Mouse (Mus musculus): Measurements from ENCODE around the gene Cpt1a. TPM values are rescaled to one million over a fixed set of nuclear protein-coding genes. Genes with fewer than 3 reads are reported as not detected.

Cpt1a gene
- polyA plus RNA-seq, 1 experiment from 2014 or later, result 7.0 TPM

DNA sequence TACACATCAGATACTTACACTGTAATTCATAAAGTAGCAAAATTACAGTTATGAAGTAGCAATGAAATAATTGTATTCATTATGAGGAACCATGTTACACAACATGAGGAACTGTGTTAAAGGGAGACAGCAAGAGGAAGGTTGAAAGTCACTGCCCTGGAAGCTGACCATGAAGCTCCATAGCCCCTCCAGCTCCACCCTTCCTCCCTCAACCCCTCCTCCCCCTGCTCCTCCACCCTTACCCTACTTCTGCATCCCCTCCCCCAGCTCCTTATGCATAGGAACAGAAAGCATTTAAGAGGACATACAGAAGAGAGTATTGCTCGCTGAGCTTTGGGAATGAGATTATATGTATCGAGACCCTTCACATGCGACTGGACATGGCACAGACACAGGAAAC, 56.5 kb downstream of the Cpt1a start:
- Histone ChIP-seq H3K4me3 (no peak overlapping the region), H3K4me1 (peaks cover 7% of the 10 kb centered on the region), H3K9me3 (replicated peaks) (no peaks in the 10 kb centered on the region), H3K27me3 (replicated peaks) (no peaks in the 10 kb centered on the region), H3K4me2 (no peak overlapping the region), H3K9ac (no peak overlapping the region), H3K36me3 (peaks cover 42% of the 10 kb centered on the region), H3K27ac (no peak overlapping the region)
- ATAC-seq, result no peak
- WGBS (ENCODE audit: insufficient replicate concordance), result 90% methylated on average over 3 of the region's 3 CpGs

- no peak for ATAC-seq
- 41% methylated on average over 6 of the region's 6 CpGs for WGBS (ENCODE audit: insufficient replicate concordance)
- H3K4me2 ChIP-seq, result peak overlapping the region; percentile 90; the same call in 1 of the 2 replicates
- peaks cover 36% of the 10 kb centered on the region for H3K4me1 ChIP-seq
- no peak overlapping the region for H3K4me3 ChIP-seq
- H3K9me3 ChIP-seq (replicated peaks), result 0 out of 2 replicates have a peak, but pooled peaks cover 5% of the 10 kb centered on the region
- no peak overlapping the region for H3K9ac ChIP-seq
- H3K36me3 ChIP-seq, result peaks cover 12% of the 10 kb centered on the region; the same call in 1 of the 2 replicates
- no peaks in the 10 kb centered on the region for H3K27me3 ChIP-seq (replicated peaks)
- no peak overlapping the region for H3K27ac ChIP-seq
These were observed 65.9 kb downstream of the Cpt1a start for GRCm38 (mm10) chr19:3388061-3388460.

DNA sequence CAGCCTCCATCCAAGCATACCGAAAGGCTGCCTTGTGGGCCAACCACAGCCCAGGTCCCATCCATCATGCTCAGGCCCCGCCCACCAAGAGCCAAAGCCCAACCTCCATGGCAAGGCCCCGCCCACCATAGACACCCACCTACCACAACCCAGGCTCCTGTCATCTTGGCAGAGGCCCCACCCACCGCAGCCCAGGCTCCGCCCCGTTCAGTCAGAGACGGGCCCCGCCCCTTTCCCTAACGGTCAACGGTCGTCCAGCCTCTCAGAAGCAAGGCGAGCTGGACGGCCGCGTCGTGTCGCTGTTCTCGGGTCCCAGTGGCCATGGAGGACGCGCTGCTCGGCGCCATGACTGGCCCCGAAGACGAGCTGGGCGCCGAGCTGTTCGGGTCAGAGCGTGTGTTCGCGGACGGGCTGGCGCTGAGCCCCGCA, 66.5 kb downstream of the Cpt1a start, which contains the start of gene Tesmin:
Gene Tesmin (plus strand): TSS at position 229 of the 429 bp plus-strand sequence.
- 3% methylated on average over 33 of the region's 33 CpGs for WGBS (ENCODE audit: insufficient replicate concordance)
- Histone ChIP-seq H3K9me3 (replicated peaks) (0 out of 2 replicates have a peak, but pooled peaks cover 5% of the 10 kb centered on the region), H3K4me3 (peak within 1 kb of the TSS; percentile 57), H3K27me3 (replicated peaks) (no peaks in the 10 kb centered on the region), H3K4me2 (peak within 1 kb of the TSS; percentile 90), H3K36me3 (peaks cover 10% of the 10 kb centered on the region; the same call in 1 of the 2 replicates), H3K4me1 (peaks cover 37% of the 10 kb centered on the region), H3K27ac (peak within 1 kb of the TSS; percentile 78), H3K9ac (peak within 1 kb of the TSS; percentile 71)
- ATAC-seq, result peak; percentile 83

DNA sequence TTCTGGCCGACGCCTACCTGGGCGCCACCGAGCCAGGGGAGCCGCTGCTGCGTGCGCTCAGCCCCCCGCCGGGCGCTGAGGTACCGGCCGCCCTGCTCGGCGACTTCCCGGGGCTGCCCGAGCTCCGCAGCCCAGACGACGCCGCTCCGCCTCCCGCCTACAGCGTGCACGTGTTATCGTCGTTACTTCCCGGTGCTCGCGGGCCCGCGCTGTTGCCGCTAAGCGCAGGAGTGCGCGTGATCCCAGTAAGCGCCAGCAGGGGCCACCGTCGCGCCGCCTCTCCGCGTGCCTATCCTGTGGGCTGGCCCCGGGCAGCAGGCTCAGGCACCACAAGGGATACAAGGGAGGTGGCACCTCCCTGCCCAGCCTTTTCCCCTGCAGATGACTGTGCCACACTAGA, 67.0 kb downstream of the Cpt1a start:
- Histone ChIP-seq H3K27ac (peak overlapping the region; percentile 78), H3K4me2 (peak overlapping the region; percentile 90), H3K36me3 (peaks cover 6% of the 10 kb centered on the region; the same call in 1 of the 2 replicates), H3K9ac (peak overlapping the region; percentile 71), H3K4me3 (peak overlapping the region; percentile 57), H3K4me1 (peaks cover 37% of the 10 kb centered on the region), H3K27me3 (replicated peaks) (no peaks in the 10 kb centered on the region), H3K9me3 (replicated peaks) (0 out of 2 replicates have a peak, but pooled peaks cover 5% of the 10 kb centered on the region)
- ATAC-seq, result peak; percentile 86
- WGBS (ENCODE audit: insufficient replicate concordance), result under 1% methylated on average over 43 of the region's 43 CpGs

- 0 out of 2 replicates have a peak, but pooled peaks cover 5% of the 10 kb centered on the region for H3K9me3 ChIP-seq (replicated peaks)
- no peaks in the 10 kb centered on the region for H3K36me3 ChIP-seq
- no peak overlapping the region for H3K4me3 ChIP-seq
- H3K4me2 ChIP-seq, result no peak overlapping the region
- H3K27ac ChIP-seq, result no peak overlapping the region
- peak; percentile 70 for ATAC-seq
- H3K4me1 ChIP-seq, result peaks cover 37% of the 10 kb centered on the region
- WGBS (ENCODE audit: insufficient replicate concordance), result 22% methylated on average over 1 of the region's 1 CpGs
- H3K27me3 ChIP-seq (replicated peaks), result no peaks in the 10 kb centered on the region
- no peak overlapping the region for H3K9ac ChIP-seq
These were observed 70.2 kb downstream of the Cpt1a start for GRCm38 (mm10) chr19:3392384-3392783.

- Histone ChIP-seq H3K9me3 (replicated peaks) (0 out of 2 replicates have a peak, but pooled peaks cover 5% of the 10 kb centered on the region), H3K36me3 (no peaks in the 10 kb centered on the region), H3K27ac (no peak overlapping the region), H3K4me2 (no peak overlapping the region), H3K4me1 (peaks cover 23% of the 10 kb centered on the region), H3K4me3 (no peak overlapping the region), H3K9ac (no peak overlapping the region), H3K27me3 (replicated peaks) (no peaks in the 10 kb centered on the region)
- 65% methylated on average over 3 of the region's 3 CpGs for WGBS (ENCODE audit: insufficient replicate concordance)
- ATAC-seq, result no peak
These were observed 72.1 kb downstream of the Cpt1a start for GRCm38 (mm10) chr19:3394216-3394615.

DNA sequence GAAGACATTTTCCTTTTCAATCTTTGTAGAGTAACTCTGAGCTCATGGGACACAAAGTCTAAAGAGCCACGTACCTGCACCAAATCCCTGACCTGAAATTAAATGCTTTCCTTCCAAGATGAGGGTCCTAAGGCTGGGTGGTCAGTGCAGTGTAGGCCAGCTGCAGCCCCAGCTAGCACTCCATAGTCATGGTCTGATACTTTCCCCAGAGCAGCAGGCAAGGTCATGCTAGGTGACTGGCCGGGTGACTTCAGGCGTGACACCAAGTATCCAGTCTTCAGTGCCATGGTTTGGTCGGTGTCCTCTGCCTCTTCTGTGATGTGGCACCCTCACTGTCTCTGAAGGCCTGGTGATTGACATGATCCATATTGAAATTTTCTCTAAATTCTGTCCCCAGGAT, 77.9 kb downstream of the Cpt1a start:
- H3K36me3 ChIP-seq, result no peaks in the 10 kb centered on the region
- H3K4me1 ChIP-seq, result no peaks in the 10 kb centered on the region
- 74% methylated on average over 4 of the region's 4 CpGs for WGBS (ENCODE audit: insufficient replicate concordance)
- no peak overlapping the region for H3K4me3 ChIP-seq
- no peak overlapping the region for H3K9ac ChIP-seq
- no peak for ATAC-seq
- H3K9me3 ChIP-seq (replicated peaks), result no peaks in the 10 kb centered on the region
- H3K4me2 ChIP-seq, result no peak overlapping the region
- H3K27me3 ChIP-seq (replicated peaks), result 0 out of 2 replicates have a peak, but pooled peaks cover 12% of the 10 kb centered on the region
- H3K27ac ChIP-seq, result no peak overlapping the region

- Histone ChIP-seq H3K4me2 (no peak overlapping the region), H3K27ac (no peak overlapping the region), H3K27me3 (replicated peaks) (0 out of 2 replicates have a peak, but pooled peaks cover 12% of the 10 kb centered on the region), H3K4me3 (no peak overlapping the region), H3K4me1 (no peaks in the 10 kb centered on the region), H3K9me3 (replicated peaks) (no peaks in the 10 kb centered on the region), H3K36me3 (no peaks in the 10 kb centered on the region), H3K9ac (no peak overlapping the region)
- 81% methylated on average over 7 of the region's 7 CpGs for WGBS (ENCODE audit: insufficient replicate concordance)
- ATAC-seq, result no peak
These were observed 79.4 kb downstream of the Cpt1a start for GRCm38 (mm10) chr19:3401504-3401903.

- Histone ChIP-seq H3K27me3 (replicated peaks) (0 out of 2 replicates have a peak, but pooled peaks cover 12% of the 10 kb centered on the region), H3K9me3 (replicated peaks) (no peaks in the 10 kb centered on the region), H3K36me3 (no peaks in the 10 kb centered on the region), H3K27ac (no peak overlapping the region), H3K4me3 (no peak overlapping the region), H3K9ac (no peak overlapping the region), H3K4me1 (no peaks in the 10 kb centered on the region), H3K4me2 (no peak overlapping the region)
- 49% methylated on average over 7 of the region's 7 CpGs for WGBS (ENCODE audit: insufficient replicate concordance)
- ATAC-seq, result no peak
These were observed 79.8 kb downstream of the Cpt1a start for GRCm38 (mm10) chr19:3401943-3402342.

GRCm38 (mm10) chr19:3402390-3402789, 80.3 kb downstream of the Cpt1a start:
- WGBS (ENCODE audit: insufficient replicate concordance), result 65% methylated on average over 6 of the region's 6 CpGs
- no peak overlapping the region for H3K9ac ChIP-seq
- no peak overlapping the region for H3K4me3 ChIP-seq

GRCm38 (mm10) chr19:3404030-3404429, 81.9 kb downstream of the Cpt1a start:
- Histone ChIP-seq H3K4me3 (no peak overlapping the region), H3K4me2 (no peak overlapping the region), H3K27ac (no peak overlapping the region), H3K36me3 (no peaks in the 10 kb centered on the region), H3K27me3 (replicated peaks) (peaks cover 26% of the 10 kb centered on the region), H3K9me3 (replicated peaks) (no peaks in the 10 kb centered on the region), H3K9ac (no peak overlapping the region), H3K4me1 (no peaks in the 10 kb centered on the region)
- ATAC-seq, result no peak
- 62% methylated on average over 7 of the region's 7 CpGs for WGBS (ENCODE audit: insufficient replicate concordance)

More at GRCm38 (mm10) chr19:3402390-3402789, 80.3 kb downstream of the Cpt1a start:
- H3K4me1 ChIP-seq, result no peaks in the 10 kb centered on the region
- no peak overlapping the region for H3K4me2 ChIP-seq
- ATAC-seq, result no peak
- H3K27ac ChIP-seq, result no peak overlapping the region
- H3K36me3 ChIP-seq, result no peaks in the 10 kb centered on the region
- H3K9me3 ChIP-seq (replicated peaks), result no peaks in the 10 kb centered on the region
- 0 out of 2 replicates have a peak, but pooled peaks cover 12% of the 10 kb centered on the region for H3K27me3 ChIP-seq (replicated peaks)

DNA sequence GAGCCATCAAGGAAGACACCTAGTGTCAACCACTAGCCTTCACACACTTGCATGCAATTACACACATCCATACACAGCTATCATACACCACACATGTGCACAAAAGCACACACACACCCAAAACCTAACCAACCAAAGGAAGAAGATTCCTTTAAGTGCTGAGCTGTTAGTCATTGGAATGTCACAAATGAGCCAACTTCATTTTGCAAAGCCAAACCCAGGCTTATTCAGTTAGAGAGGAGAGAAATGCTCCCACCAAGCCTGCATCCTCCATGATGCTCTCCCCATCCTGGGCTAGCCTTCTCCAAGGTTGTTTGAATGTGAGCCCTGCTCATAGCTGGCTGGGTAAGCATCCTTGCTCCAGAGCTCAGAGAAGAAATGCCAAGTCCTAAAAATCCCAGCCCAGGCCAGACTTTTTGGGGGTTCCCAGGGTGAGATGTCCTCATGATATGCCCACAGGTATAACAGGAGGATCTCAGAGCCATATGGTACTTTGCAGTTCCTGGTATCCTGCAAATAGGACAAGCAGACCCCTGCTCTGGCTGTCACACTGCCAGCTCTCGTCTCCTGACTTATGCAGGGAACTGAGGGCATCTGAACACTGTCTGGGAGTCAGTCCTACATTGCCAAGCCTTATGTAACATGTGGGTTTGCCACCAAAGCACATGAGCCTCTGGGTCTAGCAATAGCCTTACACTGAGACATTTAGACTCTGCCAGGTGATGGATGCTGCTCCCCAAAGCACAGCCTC, 83.6 kb downstream of the Cpt1a start:
- no peak overlapping the region for H3K4me3 ChIP-seq
- ATAC-seq, result no peak
- 38% methylated on average over 1 of the region's 1 CpGs for WGBS (ENCODE audit: insufficient replicate concordance)
- H3K4me1 ChIP-seq, result no peaks in the 10 kb centered on the region
- no peak overlapping the region for H3K27ac ChIP-seq
- H3K9ac ChIP-seq, result no peak overlapping the region
- H3K4me2 ChIP-seq, result no peak overlapping the region
- no peaks in the 10 kb centered on the region for H3K36me3 ChIP-seq
- H3K27me3 ChIP-seq (replicated peaks), result peaks cover 42% of the 10 kb centered on the region
- H3K9me3 ChIP-seq (replicated peaks), result no peaks in the 10 kb centered on the region

Measured in liver, embryonic 12.5 days (tissue).